Mouse (Mus musculus) brain, embryonic 18.5 days (tissue): ENCODE results near the gene Capn7.

ENCODE experiments used
- DNase-seq: peaks from one replicate; pipeline ENCODE4 v3.0.0-alpha.2; 2012; ENCODE audit warnings: low read depth, low spot score

The Capn7 gene

GRCm38 (mm10) chr14:31336369-31337155 is at the start of gene Capn7:
Gene Capn7 (plus strand): TSS chr14:31336638.
- peak; percentile 95 for DNase-seq

DNA sequence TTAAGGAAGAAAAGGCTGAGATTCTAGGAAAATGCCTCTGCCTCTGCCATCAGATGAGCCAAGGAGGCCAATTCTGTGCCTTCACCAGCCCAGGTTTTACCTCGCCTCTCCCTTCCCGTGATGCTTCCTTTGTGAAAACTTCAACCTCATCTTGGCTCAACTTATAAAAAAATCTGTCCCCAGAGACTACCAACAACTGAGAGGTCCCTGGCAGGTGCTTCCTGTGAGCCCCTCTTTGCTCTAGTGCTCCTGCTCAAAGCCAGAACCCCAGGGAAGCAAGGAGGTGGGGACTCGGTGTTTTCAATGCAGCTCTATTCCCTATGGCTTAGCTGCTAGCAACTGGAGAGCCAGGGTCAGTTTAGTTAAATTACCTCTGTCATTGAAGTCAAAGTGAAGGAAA is 23.2 kb upstream of the Capn7 start:
- no peak for DNase-seq

- no peak for DNase-seq
Measured at GRCm38 (mm10) chr14:31316613-31317012, 19.8 kb upstream of the Capn7 start.

DNA sequence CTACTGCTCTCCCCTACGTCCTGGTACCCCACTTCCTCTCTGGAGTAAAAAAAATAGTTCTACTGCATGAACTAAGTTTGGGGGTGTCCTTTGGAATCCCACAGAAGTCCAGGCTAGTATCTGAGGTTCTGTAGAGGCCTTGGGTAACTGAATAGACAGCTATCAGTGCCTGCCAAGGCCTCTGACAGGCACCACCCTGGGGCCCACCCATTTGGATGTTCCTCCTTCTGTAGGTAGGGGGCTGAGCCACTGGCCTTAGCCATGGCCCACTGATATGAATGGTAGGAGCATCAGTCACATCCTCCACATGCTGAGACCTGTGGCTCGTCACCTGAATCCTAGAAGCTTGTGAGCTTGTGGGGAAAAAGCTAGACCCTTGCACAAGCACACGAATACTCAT is 18.7 kb upstream of the Capn7 start:
- no peak for DNase-seq

DNA sequence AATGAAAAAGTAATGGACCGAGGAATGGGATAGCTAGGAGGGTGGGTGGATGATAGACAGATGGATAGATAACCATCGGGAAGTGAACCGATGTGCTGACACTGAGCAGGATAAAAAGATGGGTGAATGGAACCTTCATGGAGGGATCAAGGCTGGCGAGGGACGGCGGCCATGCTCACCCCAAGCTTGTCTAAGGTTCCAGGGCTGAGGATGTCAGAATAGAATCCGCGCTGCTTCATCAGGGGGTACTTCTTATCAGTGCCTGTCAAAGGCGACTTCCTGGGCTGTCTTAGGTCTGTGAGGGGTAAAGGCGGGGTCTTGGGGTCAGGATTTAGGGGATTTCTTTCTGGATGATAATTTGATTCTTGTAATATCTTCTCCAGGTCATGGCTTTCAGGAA is 16.9 kb upstream of the Capn7 start:
- DNase-seq = no peak

- no peak for DNase-seq
Measured at GRCm38 (mm10) chr14:31321181-31321580, 15.3 kb upstream of the Capn7 start.

DNA sequence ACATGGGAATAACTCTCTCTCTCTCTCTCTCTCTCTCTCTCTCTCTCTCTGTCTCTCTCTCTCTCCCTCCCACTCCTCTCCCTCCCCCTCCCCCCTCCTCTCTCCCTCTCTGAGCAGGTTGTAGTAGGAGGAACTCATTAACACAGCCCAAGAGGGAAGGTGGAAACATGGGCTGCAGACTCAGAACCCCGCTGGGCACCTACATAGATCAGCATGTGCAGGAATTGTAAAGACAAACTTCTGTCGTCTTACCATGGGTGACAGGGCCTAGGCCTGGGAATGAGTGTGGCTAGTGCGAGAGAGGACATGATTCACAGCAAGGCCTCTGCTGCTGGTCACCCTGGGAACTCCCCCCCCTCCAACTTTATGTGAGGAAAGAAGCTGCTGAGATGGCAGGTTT is 14.2 kb upstream of the Capn7 start:
- DNase-seq = no peak

DNA sequence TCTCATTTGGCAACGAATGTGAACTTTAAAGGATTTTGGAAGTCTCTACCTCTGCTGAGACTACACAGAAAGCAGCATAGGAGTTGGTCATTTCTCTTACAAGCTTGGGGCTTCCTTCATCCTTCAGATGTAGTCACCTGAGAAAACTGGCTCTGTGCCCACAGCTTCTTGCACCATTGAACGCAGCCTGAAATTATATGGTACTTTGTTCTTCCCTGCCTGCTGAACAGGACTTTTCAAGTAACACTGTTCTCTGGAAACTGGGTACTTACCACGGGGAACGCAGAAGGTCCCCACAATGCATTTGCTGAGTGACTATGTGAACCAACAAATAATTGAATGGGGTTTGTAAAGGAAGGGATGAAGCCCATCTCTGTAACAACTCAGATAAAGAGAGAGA is 13.2 kb upstream of the Capn7 start:
- DNase-seq = no peak

- no peak for DNase-seq
Measured at GRCm38 (mm10) chr14:31323849-31324792, 12.3 kb upstream of the Capn7 start, which contains the start of gene Dnah1. Gene Dnah1 (minus strand): TSS chr14:31323896.

DNA sequence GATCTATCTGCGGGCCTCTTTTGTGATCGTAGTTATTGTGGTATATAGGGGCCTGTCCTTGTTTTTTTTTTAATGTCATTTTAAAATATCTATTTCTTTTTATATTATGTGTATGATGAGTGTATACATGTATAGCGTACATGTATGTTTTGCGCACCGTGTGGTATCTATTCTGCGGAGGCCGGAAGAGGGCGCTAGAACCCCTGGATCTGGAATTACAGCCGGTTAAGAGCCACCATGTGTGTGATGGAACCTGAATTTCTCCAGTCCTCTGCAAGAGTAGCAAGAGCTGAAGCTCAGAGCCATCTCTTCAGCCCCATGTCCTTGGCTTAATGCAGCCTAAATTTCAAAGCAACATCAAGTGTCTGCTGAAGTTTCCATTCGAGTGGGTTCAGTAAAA is 11.6 kb upstream of the Capn7 start:
- DNase-seq = no peak

GRCm38 (mm10) chr14:31325551-31325950 is 10.9 kb upstream of the Capn7 start:
- DNase-seq = no peak

DNA sequence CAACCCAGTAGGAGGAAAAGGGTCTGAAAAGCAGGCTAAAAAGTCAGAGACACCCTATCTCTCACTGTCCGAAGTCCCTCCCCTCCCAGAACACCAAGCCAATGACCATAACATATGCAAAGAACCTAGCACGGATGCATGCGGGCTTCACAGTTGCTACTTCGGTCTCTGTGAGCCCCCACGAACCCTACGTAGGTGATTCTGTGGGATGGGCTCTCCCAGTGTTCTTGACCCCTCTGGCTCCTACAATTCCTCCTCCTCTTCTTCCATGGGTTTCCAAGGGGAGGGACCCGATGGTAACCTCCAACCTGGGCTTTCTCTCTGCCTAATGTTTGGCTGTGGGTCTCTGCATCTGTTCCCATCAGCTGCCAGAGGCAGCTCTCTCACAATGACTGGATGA is 9.7 kb upstream of the Capn7 start:
- no peak for DNase-seq

DNA sequence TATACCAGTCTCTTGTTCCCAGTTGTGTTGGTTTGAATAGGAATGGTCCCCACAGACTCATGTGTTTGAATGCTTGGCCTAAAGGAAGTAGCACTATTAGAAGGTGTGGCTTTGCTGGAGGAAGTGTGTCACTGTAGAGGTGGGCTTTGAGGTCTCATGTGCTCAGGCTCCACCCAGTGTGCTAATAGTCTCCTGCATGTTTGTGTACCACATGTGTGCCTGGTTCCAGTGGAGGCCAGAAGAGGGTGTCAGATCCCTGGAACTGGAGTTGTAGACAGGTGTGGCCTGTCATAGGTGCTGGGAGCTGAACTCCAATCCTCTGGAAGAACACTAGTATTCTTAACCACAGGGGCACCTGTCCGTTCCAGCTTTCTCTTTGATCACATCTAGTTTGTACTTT is 9.2 kb upstream of the Capn7 start:
- DNase-seq = no peak

DNA sequence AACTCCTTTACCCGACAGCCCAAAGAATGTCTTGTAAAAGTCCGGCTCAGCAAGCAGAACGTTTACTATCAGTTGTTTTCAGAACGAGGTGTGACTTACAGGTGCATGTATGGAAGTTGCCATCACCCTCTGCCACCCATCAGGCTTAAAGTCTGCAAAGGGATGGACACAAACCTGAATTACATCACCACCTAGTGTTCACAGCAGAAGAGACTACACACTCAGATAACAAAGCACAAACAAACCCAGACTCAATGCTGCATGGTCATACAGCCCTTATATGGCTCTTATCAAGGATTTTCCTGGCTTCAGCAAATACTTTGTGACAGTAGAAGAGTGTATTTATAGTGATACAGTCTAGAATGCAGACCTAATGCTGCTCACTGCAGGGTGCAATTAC is 8.8 kb upstream of the Capn7 start:
- no peak for DNase-seq

- no peak for DNase-seq
Measured at GRCm38 (mm10) chr14:31329741-31330140, 6.7 kb upstream of the Capn7 start.

GRCm38 (mm10) chr14:31330957-31331356 is 5.5 kb upstream of the Capn7 start:
- DNase-seq = no peak

- DNase-seq = no peak
Measured at GRCm38 (mm10) chr14:31335765-31336164, 673 bp upstream of the Capn7 start.

GRCm38 (mm10) chr14:31337406-31337805 is 968 bp downstream of the Capn7 start:
- DNase-seq = no peak

- no peak for DNase-seq
Measured at GRCm38 (mm10) chr14:31337947-31338346, 1.5 kb downstream of the Capn7 start.

DNA sequence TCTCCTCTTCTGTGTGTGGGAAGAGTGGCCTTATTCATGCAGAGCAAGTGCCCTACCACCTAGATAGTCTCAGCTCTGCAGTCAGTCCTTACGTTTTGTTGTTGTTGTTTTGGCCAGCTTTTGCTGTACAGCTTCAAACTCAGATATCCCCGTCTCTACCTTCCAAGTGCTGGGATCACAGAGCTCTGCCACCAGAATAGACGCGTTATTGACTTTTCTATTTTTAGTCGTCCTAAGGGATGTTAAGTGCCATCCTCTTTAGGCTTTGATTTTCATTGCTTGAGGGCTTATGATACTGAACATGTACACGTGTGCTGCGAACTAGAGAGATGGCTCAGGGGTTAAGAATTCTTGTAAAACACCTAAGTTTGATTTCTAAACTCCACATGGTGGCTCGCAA is 6.8 kb downstream of the Capn7 start:
- DNase-seq = no peak

DNA sequence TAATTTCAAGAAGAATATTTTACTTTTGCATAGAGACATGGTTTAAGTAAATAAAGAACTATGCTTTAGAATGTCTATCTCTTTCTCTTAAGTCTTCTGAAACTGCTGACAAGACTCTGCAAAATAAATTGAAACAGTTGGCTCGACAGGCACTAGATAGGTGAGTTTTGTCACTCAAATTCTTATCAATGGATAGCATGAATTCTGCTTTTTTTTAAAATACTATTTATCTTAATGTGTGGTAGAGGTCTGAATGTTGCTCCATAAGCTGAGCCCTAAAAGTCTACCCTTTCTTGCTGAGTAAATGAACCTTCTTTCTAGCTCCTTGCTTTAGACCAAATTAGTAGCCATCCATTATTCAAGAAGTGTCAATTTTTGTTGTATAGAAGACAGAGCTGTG is 8.9 kb downstream of the Capn7 start:
- no peak for DNase-seq

DNA sequence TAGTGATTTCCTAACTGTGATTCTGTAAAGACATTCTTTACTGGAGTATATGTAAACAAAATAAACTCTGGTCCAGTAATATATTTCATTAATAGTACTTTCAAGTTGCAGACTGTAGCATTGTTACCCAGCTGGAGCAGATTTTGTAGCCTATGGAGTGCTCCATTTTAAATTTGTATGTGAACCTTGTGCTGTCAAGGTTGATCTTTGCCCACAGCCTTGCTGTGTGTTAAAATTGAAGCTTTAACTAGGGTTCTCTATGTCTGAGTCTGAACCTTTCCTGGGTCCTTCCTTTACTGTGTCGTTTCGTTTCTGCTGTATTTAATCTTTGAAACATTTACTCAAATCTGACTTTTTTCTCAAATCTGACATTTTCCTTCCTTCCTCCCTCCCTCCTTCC is 25.8 kb downstream of the Capn7 start:
- no peak for DNase-seq

DNA sequence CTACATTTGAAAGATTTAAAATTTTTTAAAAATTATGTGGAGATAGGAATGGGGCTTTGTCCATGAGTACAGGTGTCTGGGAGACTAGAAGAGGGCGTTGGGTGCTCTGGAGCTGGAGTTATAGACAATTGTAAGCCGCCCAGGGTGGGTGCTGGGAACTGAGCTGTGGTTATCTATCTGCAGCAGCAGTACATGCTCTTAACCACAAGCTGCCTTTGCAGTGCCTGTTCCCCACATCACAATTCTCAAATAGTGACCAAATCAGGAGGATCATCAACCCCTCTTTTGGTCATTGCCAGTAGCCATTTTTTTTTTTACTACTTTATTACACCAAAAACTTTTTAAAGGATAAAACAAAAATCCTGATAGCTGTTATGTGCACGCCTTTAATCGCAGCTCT is 28.2 kb downstream of the Capn7 start:
- no peak for DNase-seq
